Comparison of ENCODE assay signal across 9 mouse cellular contexts in genomic region chr7:31149271-31149670, GRCm38 (mm10). TPM values are rescaled to one million over a fixed set of nuclear protein-coding genes. Genes with fewer than 3 reads are reported as not detected.
DNase-seq lines count a peak whose midpoint lies in the region; ATAC-seq lines count a peak whose summit lies in the region.
"Had no signal": no experiment of that assay in that cellular context is flagged by ENCODE, and none has a peak within 500 bp of the region (broad histone marks: within the 10 kb centered on the region; RNA-seq: fewer than 3 reads in every experiment).

No protein-coding gene starts in this region.

- H3K4me3 ChIP-seq in heart, embryonic 15.5 days, result peak overlapping the region; percentile 97
- H3K4me3 ChIP-seq in hindbrain, embryonic 11.5 days (ENCODE audit: low read depth, low read length), result peak overlapping the region; percentile 89
- H3K4me3 ChIP-seq in midbrain, embryonic 11.5 days (ENCODE audit: low read depth, low read length), result peak overlapping the region; percentile 86

- no peak for ATAC-seq in heart, embryonic 15.5 days (replicated peaks; ENCODE audit: insufficient number of reproducible peaks, insufficient read depth, low FRiP score, low read depth)
- ATAC-seq in hindbrain, embryonic 11.5 days (ENCODE audit: low FRiP score), result 0 out of 2 replicates have a peak, but pooled peaks have one; percentile 3
- no peak for ATAC-seq in midbrain, embryonic 11.5 days (ENCODE audit: low FRiP score)

- no peaks in the 10 kb centered on the region for H3K9me3 ChIP-seq in heart, embryonic 15.5 days (replicated peaks)
- H3K9me3 ChIP-seq in hindbrain, embryonic 11.5 days (ENCODE audit: control insufficient read depth, low read length), result no peaks in the 10 kb centered on the region
- no peaks in the 10 kb centered on the region for H3K9me3 ChIP-seq in midbrain, embryonic 11.5 days (ENCODE audit: control insufficient read depth, low read length)

- 25% methylated on average over 9 of the region's 9 CpGs for WGBS in heart, embryonic 15.5 days
- 47% methylated on average over 9 of the region's 9 CpGs for WGBS in hindbrain, embryonic 11.5 days
- WGBS in midbrain, embryonic 11.5 days, result 51% methylated on average over 9 of the region's 9 CpGs

- intact Hi-C loops in heart, postnatal 25 days (cut with DNase I), result no loop called here

- H3K4me1 ChIP-seq in heart, embryonic 15.5 days (replicated peaks), result peaks cover 50% of the 10 kb centered on the region
- H3K4me1 ChIP-seq in hindbrain, embryonic 11.5 days (replicated peaks; ENCODE audit: control insufficient read depth, insufficient read depth, low read length), result 0 out of 2 replicates have a peak, but pooled peaks cover 7% of the 10 kb centered on the region
- H3K4me1 ChIP-seq in midbrain, embryonic 11.5 days (ENCODE audit: control insufficient read depth, insufficient read depth, low read length), result peaks cover 16% of the 10 kb centered on the region

- H3K9ac ChIP-seq in heart, embryonic 15.5 days, result peak overlapping the region; percentile 97
- peak overlapping the region; percentile 91 for H3K9ac ChIP-seq in hindbrain, embryonic 11.5 days (ENCODE audit: low read depth, low read length)
- H3K9ac ChIP-seq in midbrain, embryonic 11.5 days (ENCODE audit: low read length), result peak overlapping the region; percentile 97

- no peaks in the 10 kb centered on the region for H3K27me3 ChIP-seq in heart, embryonic 15.5 days
- H3K27me3 ChIP-seq in hindbrain, embryonic 11.5 days (ENCODE audit: control insufficient read depth, insufficient read depth, low read length), result no peaks in the 10 kb centered on the region
- no peaks in the 10 kb centered on the region for H3K27me3 ChIP-seq in midbrain, embryonic 11.5 days (ENCODE audit: control insufficient read depth, insufficient read depth, low read length)
- H3K27me3 ChIP-seq: Patski had no signal

- peak overlapping the region; percentile 76 for H3K4me2 ChIP-seq in heart, embryonic 15.5 days
- H3K4me2 ChIP-seq in hindbrain, embryonic 11.5 days (replicated peaks; ENCODE audit: low read depth, low read length), result peak overlapping the region; percentile 65
- H3K4me2 ChIP-seq in midbrain, embryonic 11.5 days, result peak overlapping the region; percentile 73

- no peak for DNase-seq in heart, postnatal 25 days (ENCODE audit: low spot score)
- DNase-seq in NIH3T3 (ENCODE audit: low read depth), result peak; percentile 37
- DNase-seq in hindbrain, embryonic 11.5 days (ENCODE audit: low spot score), result no peak
- no peak for DNase-seq in midbrain, embryonic 11.5 days (ENCODE audit: low spot score, missing footprints)
- no peak for DNase-seq in adrenal gland, postnatal 25 days
- DNase-seq in urinary bladder, postnatal 4 days (ENCODE audit: low spot score in 2 of 2), result no peak
- DNase-seq in ovary, postnatal 10 days (ENCODE audit: low spot score), result no peak

- H3K36me3 ChIP-seq in heart, embryonic 15.5 days, result no peaks in the 10 kb centered on the region; the same call in 1 of the 2 replicates
- H3K36me3 ChIP-seq in hindbrain, embryonic 11.5 days (ENCODE audit: control insufficient read depth, insufficient read depth, low read length), result no peaks in the 10 kb centered on the region
- H3K36me3 ChIP-seq in midbrain, embryonic 11.5 days (ENCODE audit: control insufficient read depth, insufficient read depth, low read length), result peaks cover 3% of the 10 kb centered on the region; the same call in 1 of the 2 replicates

- peak overlapping the region; percentile 95 for H3K27ac ChIP-seq in heart, embryonic 15.5 days
- H3K27ac ChIP-seq in hindbrain, embryonic 11.5 days (ENCODE audit: low read depth, low read length), result peak overlapping the region; percentile 96
- peak overlapping the region; percentile 95 for H3K27ac ChIP-seq in midbrain, embryonic 11.5 days (ENCODE audit: low read depth, low read length)

RNA-seq across cellular contexts. Expression of gene Gramd1a, which starts 6.4 kb away (rescaled TPM):
- polyA plus RNA-seq in heart, embryonic 15.5 days (2015; fragmentation: Nextera tagmentation; extraction: Ambion mirVana), result 41.4 and 56.8 TPM in 2 replicates
- total RNA-seq in heart, postnatal 25 days (2021), result 10 to 100 TPM; 25.7 to 30.0 TPM
- polyA plus RNA-seq in hindbrain, embryonic 11.5 days (2014; fragmentation: Nextera tagmentation; extraction: Ambion mirVana), result 120 and 125 TPM in 2 replicates
- polyA plus RNA-seq in midbrain, embryonic 11.5 days (2014; fragmentation: Nextera tagmentation; extraction: Ambion mirVana), result 104 and 109 TPM in 2 replicates
- 42.9 and 50.5 TPM in 2 replicates for total RNA-seq in adrenal gland, postnatal 25 days (2021)

RNA-seq across cellular contexts. Expression of gene Scn1b, which starts 22.5 kb away (rescaled TPM):
- polyA plus RNA-seq in heart, embryonic 15.5 days (2015; fragmentation: Nextera tagmentation; extraction: Ambion mirVana), result 3.7 and 4.0 TPM in 2 replicates
- total RNA-seq in heart, postnatal 25 days (2021), result 10 to 100 TPM; 21.2 to 21.8 TPM
- 0.60 and 0.86 TPM in 2 replicates for polyA plus RNA-seq in hindbrain, embryonic 11.5 days (2014; fragmentation: Nextera tagmentation; extraction: Ambion mirVana)
- 0.52 and 1.1 TPM in 2 replicates for polyA plus RNA-seq in midbrain, embryonic 11.5 days (2014; fragmentation: Nextera tagmentation; extraction: Ambion mirVana)
- total RNA-seq in adrenal gland, postnatal 25 days (2021), result 10.1 and 11.3 TPM in 2 replicates

RNA-seq across cellular contexts. Expression of gene Hpn, which starts 34.2 kb away (rescaled TPM):
- 1.5 and 4.8 TPM in 2 replicates for polyA plus RNA-seq in heart, embryonic 15.5 days (2015; fragmentation: Nextera tagmentation; extraction: Ambion mirVana)
- 1 to 10 TPM; 2.1 to 3.4 TPM for total RNA-seq in heart, postnatal 25 days (2021)
- polyA plus RNA-seq in hindbrain, embryonic 11.5 days (2014; fragmentation: Nextera tagmentation; extraction: Ambion mirVana), result 0.56 and 1.4 TPM in 2 replicates
- polyA plus RNA-seq in midbrain, embryonic 11.5 days (2014; fragmentation: Nextera tagmentation; extraction: Ambion mirVana), result 0.44 and 1.2 TPM in 2 replicates
- 1.4 and 4.5 TPM in 2 replicates for total RNA-seq in adrenal gland, postnatal 25 days (2021)
